Mouse (Mus musculus) liver, adult (tissue): ENCODE measurements around the gene Mok.

ENCODE experiments used
- GATA4 ChIP-seq: IDR thresholded peaks from 2 replicates; pipeline ENCODE4 v1.6.1; 2014; ENCODE audit warnings: mild to moderate bottlenecking, low read length; ENCODE audit not compliant: insufficient replicate concordance

The Mok gene

DNA sequence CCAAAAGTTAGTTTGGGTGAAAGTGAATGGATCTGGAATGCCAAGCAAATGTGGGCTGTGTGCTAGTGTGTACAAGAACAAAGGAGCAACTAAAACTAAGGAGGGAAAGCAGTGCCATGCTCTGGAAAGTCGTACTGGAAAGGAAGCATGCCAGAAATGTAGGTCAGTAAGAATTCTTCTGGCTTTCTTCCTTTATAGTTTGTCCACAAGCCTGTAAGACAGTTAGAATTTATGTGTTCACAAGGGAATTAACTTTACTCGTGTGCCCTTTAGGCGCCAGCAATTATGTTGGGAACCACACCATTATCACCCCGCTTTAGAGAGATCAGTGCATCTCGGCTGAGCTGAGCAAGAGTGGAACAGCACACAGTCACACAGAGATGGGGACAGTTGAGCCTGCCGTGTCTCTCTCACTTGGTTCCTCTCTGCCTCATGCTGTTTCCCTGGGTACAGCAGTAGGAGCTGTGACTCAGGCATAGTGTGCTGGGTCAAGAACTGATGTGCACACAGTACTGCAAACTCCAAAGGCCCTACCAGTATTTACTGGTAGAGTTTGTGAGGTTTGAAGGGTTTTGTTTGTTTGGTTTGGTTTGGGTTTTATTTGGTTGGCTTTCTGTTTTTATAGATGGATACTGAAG, 71.0 kb downstream of the Mok start:
- TF ChIP-seq GATA4 = no peak

DNA sequence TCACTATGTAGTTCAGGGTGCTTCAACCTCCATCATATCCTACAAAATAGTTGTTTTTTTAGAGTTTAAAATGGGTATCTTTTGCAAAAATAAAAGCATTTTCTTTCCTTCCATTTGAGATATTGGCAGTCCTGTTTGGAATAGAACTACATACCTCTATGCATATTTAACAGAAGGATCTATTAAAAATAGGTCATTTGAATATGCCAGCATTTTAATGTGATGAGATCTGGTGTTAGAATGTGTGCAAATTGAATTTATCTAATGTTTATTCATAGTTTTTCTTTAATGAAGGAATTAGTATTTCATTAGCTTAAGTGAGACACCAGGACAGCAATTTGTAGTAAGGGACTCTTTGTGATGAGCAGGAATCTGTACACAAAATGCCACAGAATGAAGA, 72.2 kb downstream of the Mok start:
- no peak for TF ChIP-seq GATA4

DNA sequence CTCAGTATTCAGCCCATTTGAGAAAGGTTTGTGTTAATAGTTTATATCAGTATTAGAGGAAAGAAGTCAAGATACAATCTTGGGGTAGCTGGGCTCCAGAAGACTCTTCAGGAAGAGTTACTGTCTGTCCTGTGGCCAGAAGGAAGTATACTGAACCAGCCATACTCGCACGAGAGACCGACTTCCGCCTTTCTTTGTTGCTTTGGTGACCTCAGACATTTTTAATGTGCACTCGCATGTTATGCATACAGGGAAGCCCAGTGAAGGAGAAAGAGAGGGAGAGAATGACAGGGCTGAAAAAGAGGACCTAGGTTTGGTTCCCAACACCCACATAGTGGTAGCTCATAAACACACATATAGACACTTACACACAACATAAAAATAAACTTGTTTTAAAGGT, 76.2 kb downstream of the Mok start:
- no peak for TF ChIP-seq GATA4

DNA sequence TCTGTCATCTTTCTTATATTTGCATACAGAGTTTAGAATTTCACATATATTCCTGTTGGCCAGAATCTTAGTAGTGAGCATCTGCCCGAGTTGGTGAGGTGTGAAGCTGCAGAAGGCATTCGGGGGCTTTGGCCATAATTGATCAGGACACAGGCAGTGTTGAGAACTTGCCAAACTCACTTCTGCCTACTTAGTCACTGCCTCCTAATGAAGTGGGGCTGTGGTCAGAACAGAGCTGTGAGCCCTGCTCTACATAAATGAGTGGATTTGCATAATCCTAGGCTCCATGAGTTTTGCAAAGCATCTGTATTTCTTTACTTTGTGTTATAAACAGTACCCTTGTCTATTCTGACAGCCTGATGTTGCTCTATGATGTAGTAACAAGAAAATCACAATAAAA, 78.4 kb downstream of the Mok start:
- no peak for TF ChIP-seq GATA4

DNA sequence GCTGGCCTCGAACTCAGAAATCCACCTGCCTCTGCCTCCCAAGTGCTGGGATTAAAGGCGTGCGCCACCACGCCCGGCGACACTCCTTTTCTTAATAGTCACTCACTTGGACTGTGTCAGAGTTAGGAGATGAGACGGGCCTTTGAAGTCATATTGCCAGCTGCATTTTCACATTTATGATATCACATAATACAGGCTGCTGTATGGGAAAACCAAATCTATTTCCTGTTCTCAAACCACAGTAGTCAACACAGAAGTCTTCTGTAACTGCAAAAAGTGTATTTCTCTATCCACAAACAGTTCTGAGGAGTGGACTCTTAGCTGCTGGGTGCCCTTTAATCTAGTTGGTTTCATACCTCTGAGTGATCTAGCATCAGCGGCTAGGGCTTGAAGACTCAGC, 81.8 kb downstream of the Mok start:
- no peak for TF ChIP-seq GATA4
